ENCODE assay signal across 21 mouse cellular contexts in the genomic region with DNA sequence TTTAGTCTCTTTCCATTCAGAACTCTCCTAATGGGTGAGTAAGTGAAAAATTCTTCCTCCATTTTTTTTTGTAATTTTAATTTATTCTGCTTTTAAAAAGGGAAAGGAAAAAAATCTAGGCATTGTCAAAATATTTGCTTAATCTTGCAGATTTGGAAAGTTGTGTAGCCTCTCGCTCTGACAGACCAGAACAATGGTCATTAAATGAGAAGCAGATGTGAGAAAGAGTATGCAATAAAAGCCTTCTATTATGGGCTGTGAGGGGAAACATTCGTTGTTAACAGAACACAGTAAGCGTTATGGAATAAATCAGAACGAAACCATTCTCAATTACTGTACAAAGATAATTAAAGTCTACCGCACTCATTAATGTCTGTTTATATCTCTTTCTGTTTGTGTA.
DNase-seq lines count a peak whose midpoint lies in the region; ATAC-seq lines count a peak whose summit lies in the region.
"Had no signal": no experiment of that assay in that cellular context is flagged by ENCODE, and none has a peak within 500 bp of the region (broad histone marks: within the 10 kb centered on the region; RNA-seq: fewer than 3 reads in every experiment).

No protein-coding gene starts in this region.

- no peak overlapping the region for H3K4me3 ChIP-seq in forebrain, embryonic 14.5 days (ENCODE audit: low read depth, low read length)
- no peak overlapping the region for H3K4me3 ChIP-seq in forebrain, embryonic 11.5 days (ENCODE audit: low read depth, low read length)
- no peak overlapping the region for H3K4me3 ChIP-seq in embryonic facial prominence, embryonic 13.5 days
- no peak overlapping the region for H3K4me3 ChIP-seq in limb, embryonic 11.5 days (ENCODE audit: low read depth, low read length)
- H3K4me3 ChIP-seq: forebrain, embryonic 12.5 days; heart, embryonic 13.5 days; hindbrain, embryonic 13.5 days had no signal

- H3K27me3 ChIP-seq in forebrain, embryonic 14.5 days (replicated peaks; ENCODE audit: control insufficient read depth, insufficient read depth, low read length), result no peaks in the 10 kb centered on the region
- no peaks in the 10 kb centered on the region for H3K27me3 ChIP-seq in forebrain, embryonic 11.5 days (ENCODE audit: control insufficient read depth, insufficient read depth, low read length)
- no peaks in the 10 kb centered on the region for H3K27me3 ChIP-seq in embryonic facial prominence, embryonic 13.5 days
- no peaks in the 10 kb centered on the region for H3K27me3 ChIP-seq in limb, embryonic 11.5 days (ENCODE audit: control insufficient read depth, insufficient read depth, low read length)
- H3K27me3 ChIP-seq: forebrain, embryonic 12.5 days; heart, embryonic 13.5 days; hindbrain, embryonic 13.5 days; Patski had no signal

- ATAC-seq in forebrain, embryonic 14.5 days, result no peak
- no peak for ATAC-seq in forebrain, embryonic 11.5 days (replicated peaks; ENCODE audit: low FRiP score)
- no peak for ATAC-seq in embryonic facial prominence, embryonic 13.5 days (ENCODE audit: insufficient number of reproducible peaks, insufficient read depth, low FRiP score, low TSS enrichment, low read depth)
- ATAC-seq in limb, embryonic 11.5 days (ENCODE audit: insufficient number of reproducible peaks, low FRiP score, low TSS enrichment, low read depth), result no peak
- ATAC-seq: activated CD4-positive, CD25-positive, alpha-beta regulatory T cell, adult 4 months; forebrain, postnatal 0 days; hindbrain, postnatal 0 days; Patski had no signal

- no peaks in the 10 kb centered on the region for H3K9me3 ChIP-seq in forebrain, embryonic 14.5 days (replicated peaks; ENCODE audit: control insufficient read depth, low read length)
- H3K9me3 ChIP-seq in forebrain, embryonic 11.5 days (ENCODE audit: control insufficient read depth, low read length), result no peaks in the 10 kb centered on the region
- no peaks in the 10 kb centered on the region for H3K9me3 ChIP-seq in embryonic facial prominence, embryonic 13.5 days
- H3K9me3 ChIP-seq in limb, embryonic 11.5 days (ENCODE audit: control insufficient read depth, low read length), result no peaks in the 10 kb centered on the region
- H3K9me3 ChIP-seq: forebrain, embryonic 12.5 days; heart, embryonic 13.5 days; hindbrain, embryonic 13.5 days had no signal

- H3K9ac ChIP-seq in forebrain, embryonic 14.5 days (ENCODE audit: low read length), result no peak overlapping the region
- no peak overlapping the region for H3K9ac ChIP-seq in forebrain, embryonic 11.5 days (ENCODE audit: low read length)
- no peak overlapping the region for H3K9ac ChIP-seq in embryonic facial prominence, embryonic 13.5 days
- H3K9ac ChIP-seq in limb, embryonic 11.5 days (ENCODE audit: low read length), result no peak overlapping the region
- H3K9ac ChIP-seq: forebrain, embryonic 12.5 days; forebrain, postnatal 0 days; heart, embryonic 13.5 days; hindbrain, embryonic 13.5 days had no signal

- H3K4me2 ChIP-seq in forebrain, embryonic 14.5 days (ENCODE audit: low read length), result no peak overlapping the region
- H3K4me2 ChIP-seq in forebrain, embryonic 11.5 days (ENCODE audit: low read depth, low read length, severe bottlenecking), result no peak overlapping the region
- H3K4me2 ChIP-seq in embryonic facial prominence, embryonic 13.5 days, result no peak overlapping the region
- H3K4me2 ChIP-seq in limb, embryonic 11.5 days (ENCODE audit: low read depth, severe bottlenecking), result no peak overlapping the region
- H3K4me2 ChIP-seq: forebrain, embryonic 12.5 days; heart, embryonic 13.5 days; hindbrain, embryonic 13.5 days had no signal

- intact Hi-C loops in left cerebral cortex, postnatal 36 days (cut with DNase I), result no loop called here

- no peaks in the 10 kb centered on the region for H3K36me3 ChIP-seq in forebrain, embryonic 14.5 days (ENCODE audit: control insufficient read depth, insufficient read depth, low read length)
- H3K36me3 ChIP-seq in forebrain, embryonic 11.5 days (ENCODE audit: control insufficient read depth, insufficient read depth, low read length), result no peaks in the 10 kb centered on the region
- H3K36me3 ChIP-seq in embryonic facial prominence, embryonic 13.5 days, result no peaks in the 10 kb centered on the region
- no peaks in the 10 kb centered on the region for H3K36me3 ChIP-seq in limb, embryonic 11.5 days (ENCODE audit: control insufficient read depth, insufficient read depth, low read length)
- H3K36me3 ChIP-seq: forebrain, embryonic 12.5 days; heart, embryonic 13.5 days; hindbrain, embryonic 13.5 days had no signal

- peak; percentile 25 for DNase-seq in forebrain, embryonic 14.5 days (ENCODE audit: low spot score)
- no peak for DNase-seq in forebrain, embryonic 11.5 days (ENCODE audit: low spot score)
- DNase-seq in Muller cell, postnatal 12 days (ENCODE audit: inconsistent ontology term), result peak; percentile 78
- no peak for DNase-seq in limb, embryonic 11.5 days (ENCODE audit: low spot score)
- no peak for DNase-seq in cerebellum, postnatal 36 days
- DNase-seq in urinary bladder, postnatal 4 days (ENCODE audit: low spot score in 2 of 2), result no peak
- DNase-seq in left cerebral cortex, postnatal 36 days (ENCODE audit: low spot score in 2 of 2), result no peak
- DNase-seq: adrenal gland, postnatal 14 days; cerebellum, adult 11-12 months; cerebellum, adult 9-10 months; cerebellum, postnatal 25 days; forebrain, postnatal 0 days; gastrocnemius, postnatal 25 days; heart, adult 11 months had no signal

- H3K4me1 ChIP-seq in forebrain, embryonic 14.5 days (ENCODE audit: control insufficient read depth, insufficient read depth, low read length), result peaks cover 4% of the 10 kb centered on the region
- H3K4me1 ChIP-seq in forebrain, embryonic 11.5 days (replicated peaks; ENCODE audit: control insufficient read depth, insufficient read depth, low read length), result no peaks in the 10 kb centered on the region
- H3K4me1 ChIP-seq in embryonic facial prominence, embryonic 13.5 days, result peaks cover 18% of the 10 kb centered on the region
- peaks cover 15% of the 10 kb centered on the region; the same call in 1 of the 2 replicates for H3K4me1 ChIP-seq in limb, embryonic 11.5 days (ENCODE audit: control insufficient read depth, insufficient read depth, low read length)

- no peak overlapping the region for H3K27ac ChIP-seq in forebrain, embryonic 14.5 days (ENCODE audit: low read depth, low read length)
- no peak overlapping the region for H3K27ac ChIP-seq in forebrain, embryonic 11.5 days (ENCODE audit: low read depth, low read length)
- peak overlapping the region; percentile 71 for H3K27ac ChIP-seq in embryonic facial prominence, embryonic 13.5 days
- peak overlapping the region; percentile 23; the same call in 1 of the 2 replicates for H3K27ac ChIP-seq in limb, embryonic 11.5 days (replicated peaks; ENCODE audit: low read depth, low read length)
- H3K27ac ChIP-seq: forebrain, embryonic 12.5 days; heart, embryonic 13.5 days; hindbrain, embryonic 13.5 days; hindbrain, postnatal 0 days had no signal

- WGBS in forebrain, embryonic 14.5 days, result 41% methylated on average over 5 of the region's 5 CpGs
- WGBS in forebrain, embryonic 11.5 days, result 67% methylated on average over 5 of the region's 5 CpGs
- WGBS in embryonic facial prominence, embryonic 13.5 days, result 27% methylated on average over 5 of the region's 5 CpGs
- 12% methylated on average over 5 of the region's 5 CpGs for WGBS in limb, embryonic 11.5 days

Comparison
In these comparisons a context has a peak if more than half of its experiments do, and no peak if none do; other contexts are left out.
1. DNase-seq: peak in forebrain, embryonic 14.5 days (single experiment) and Muller cell, postnatal 12 days (single experiment); none in forebrain, embryonic 11.5 days (single experiment), limb, embryonic 11.5 days (single experiment), cerebellum, postnatal 36 days (0 of 2), urinary bladder, postnatal 4 days (0 of 2) and left cerebral cortex, postnatal 36 days (0 of 2).
2. H3K27ac ChIP-seq: peak in embryonic facial prominence, embryonic 13.5 days (single experiment) and limb, embryonic 11.5 days (single experiment); none in forebrain, embryonic 14.5 days (single experiment) and forebrain, embryonic 11.5 days (single experiment).